Mouse (Mus musculus): ENCODE results near the gene Kif1b. TPM values are rescaled to one million over a fixed set of nuclear protein-coding genes. Genes with fewer than 3 reads are reported as not detected.
"Not testable (repeated sequence)": the region's sequence is repeated elsewhere in the genome, so short reads cannot be mapped to it uniquely, and the experiment has no call there.

Gene Kif1b
- polyA plus RNA-seq, 1 experiment from 2014 or later = 19.2 TPM

DNA sequence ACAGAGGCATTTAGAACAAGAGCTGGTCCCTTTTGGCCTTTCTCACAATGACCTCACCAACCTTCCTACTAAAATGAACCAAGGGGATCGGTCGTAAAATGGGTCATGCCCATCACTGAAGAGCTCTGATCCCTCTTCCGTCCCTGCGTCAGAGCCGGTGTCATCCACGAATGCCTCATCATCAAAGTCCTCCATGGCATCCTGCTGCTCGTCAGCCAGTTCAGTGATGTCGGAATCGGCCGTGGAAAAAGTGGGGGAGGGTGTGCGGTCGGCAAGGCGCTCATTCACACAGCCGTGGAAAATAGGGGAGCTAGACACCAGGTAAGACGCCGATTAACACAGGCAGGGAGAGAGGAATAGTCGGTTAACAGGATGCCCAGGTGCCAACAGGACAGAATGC, 87.0 kb downstream of the Kif1b start:
- Histone ChIP-seq H3K9ac (ENCODE audit: low read depth, low read length) (no peak overlapping the region), H3K4me2 (ENCODE audit: low read depth, low read length) (no peak overlapping the region), H3K9me3 (ENCODE audit: control insufficient read depth, low read length) (no peaks in the 10 kb centered on the region), H3K36me3 (ENCODE audit: control insufficient read depth, insufficient read depth, low read length) (peaks cover 8% of the 10 kb centered on the region), H3K27me3 (replicated peaks; ENCODE audit: control insufficient read depth, insufficient read depth, low read length) (no peaks in the 10 kb centered on the region), H3K4me1 (ENCODE audit: control insufficient read depth, insufficient read depth, low read length) (no peaks in the 10 kb centered on the region), H3K4me3 (ENCODE audit: low read length) (no peak overlapping the region), H3K27ac (ENCODE audit: low read length) (no peak overlapping the region)
- WGBS = 83% methylated on average over 17 of the region's 17 CpGs
- no peak for ATAC-seq

DNA sequence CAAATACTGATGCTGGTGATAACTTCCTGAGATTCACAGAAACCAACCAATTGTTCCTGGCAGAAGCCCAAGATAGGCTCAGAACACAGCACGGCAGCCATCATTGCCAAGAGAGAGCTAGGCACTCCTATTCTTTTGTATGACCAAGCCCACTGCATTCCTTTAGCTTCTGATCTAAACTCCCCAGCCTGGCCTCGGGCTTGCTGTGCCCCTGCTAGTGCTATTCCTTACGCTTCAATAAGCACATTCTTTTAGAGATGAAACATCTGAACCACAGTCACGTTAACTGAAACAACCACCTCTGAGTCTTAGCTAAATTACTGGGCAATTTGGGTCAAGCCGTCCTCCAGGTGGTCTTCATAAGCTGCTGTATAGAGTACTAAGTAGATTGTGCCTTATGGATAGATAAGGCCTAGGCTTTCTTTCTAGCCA, 87.4 kb downstream of the Kif1b start:
- Histone ChIP-seq H3K4me3 (ENCODE audit: low read length) (no peak overlapping the region), H3K4me2 (ENCODE audit: low read depth, low read length) (no peak overlapping the region), H3K27me3 (replicated peaks; ENCODE audit: control insufficient read depth, insufficient read depth, low read length) (no peaks in the 10 kb centered on the region), H3K9me3 (ENCODE audit: control insufficient read depth, low read length) (no peaks in the 10 kb centered on the region), H3K27ac (ENCODE audit: low read length) (no peak overlapping the region), H3K36me3 (ENCODE audit: control insufficient read depth, insufficient read depth, low read length) (peaks cover 8% of the 10 kb centered on the region), H3K4me1 (ENCODE audit: control insufficient read depth, insufficient read depth, low read length) (peaks cover 2% of the 10 kb centered on the region; the same call in 1 of the 2 replicates), H3K9ac (ENCODE audit: low read depth, low read length) (no peak overlapping the region)
- WGBS = 66% methylated on average over 5 of the region's 5 CpGs
- no peak for ATAC-seq

DNA sequence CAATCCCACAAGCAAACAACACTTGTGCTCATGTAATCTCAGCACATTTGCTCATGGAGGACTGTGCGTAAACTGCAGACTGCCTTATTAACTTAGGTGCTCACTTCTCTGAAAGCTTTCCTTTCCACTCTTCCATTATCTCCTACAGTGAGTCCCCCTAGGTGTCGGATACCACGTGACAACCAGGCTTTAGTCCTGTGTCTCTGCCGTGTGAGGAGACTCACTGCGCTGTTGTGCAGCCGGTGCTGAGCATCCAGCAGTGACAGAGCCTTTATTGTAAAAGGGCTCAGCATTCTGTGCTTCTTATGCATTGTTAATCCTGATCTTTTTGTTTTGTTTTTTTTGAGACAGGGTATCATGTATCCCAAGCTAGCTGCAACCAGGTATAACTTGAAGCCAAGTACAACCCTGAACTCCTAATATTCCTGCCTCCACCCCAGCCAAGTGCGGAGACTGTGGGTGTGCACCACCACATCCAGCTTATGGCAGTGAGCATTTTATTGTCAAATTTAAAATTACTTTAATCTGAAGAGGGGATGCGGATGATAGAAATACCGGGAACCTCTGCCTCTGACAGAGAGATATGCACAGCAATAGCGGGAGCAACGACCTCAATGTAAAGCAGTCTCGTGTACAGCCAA, 88.0 kb downstream of the Kif1b start:
- 84% methylated on average over 12 of the region's 12 CpGs for WGBS
- H3K9me3 ChIP-seq (ENCODE audit: control insufficient read depth, low read length) = no peaks in the 10 kb centered on the region
- no peak overlapping the region for H3K27ac ChIP-seq (ENCODE audit: low read length)
- no peak overlapping the region for H3K4me3 ChIP-seq (ENCODE audit: low read length)
- no peaks in the 10 kb centered on the region for H3K27me3 ChIP-seq (replicated peaks; ENCODE audit: control insufficient read depth, insufficient read depth, low read length)
- H3K9ac ChIP-seq (ENCODE audit: low read depth, low read length) = no peak overlapping the region
- ATAC-seq = no peak
- H3K36me3 ChIP-seq (ENCODE audit: control insufficient read depth, insufficient read depth, low read length) = peaks cover 8% of the 10 kb centered on the region
- H3K4me2 ChIP-seq (ENCODE audit: low read depth, low read length) = no peak overlapping the region
- H3K4me1 ChIP-seq (ENCODE audit: control insufficient read depth, insufficient read depth, low read length) = peaks cover 3% of the 10 kb centered on the region; the same call in 1 of the 2 replicates

DNA sequence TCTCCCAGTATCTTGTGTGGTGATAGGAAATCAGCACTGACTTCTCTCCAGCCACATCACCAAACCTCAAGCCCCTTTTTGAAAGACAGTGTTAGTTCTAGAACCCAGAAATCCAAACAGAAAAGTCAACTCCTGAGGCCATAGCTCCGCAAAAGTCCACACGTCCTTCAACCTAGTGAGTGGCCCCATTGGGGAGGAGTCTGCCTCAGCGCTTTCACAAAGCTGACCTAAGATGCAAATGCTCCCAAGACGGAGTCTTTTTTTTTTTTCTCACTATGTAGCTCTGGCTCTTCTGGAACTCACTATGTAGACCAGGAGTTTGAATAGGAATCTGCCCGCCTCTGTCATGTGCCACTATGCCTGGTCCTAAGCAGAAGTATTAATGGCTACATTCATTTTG, 89.0 kb downstream of the Kif1b start:
- H3K36me3 ChIP-seq (ENCODE audit: control insufficient read depth, insufficient read depth, low read length) = peaks cover 6% of the 10 kb centered on the region; the same call in 1 of the 2 replicates
- H3K9ac ChIP-seq (ENCODE audit: low read depth, low read length) = no peak overlapping the region
- H3K27ac ChIP-seq (ENCODE audit: low read length) = no peak overlapping the region
- no peaks in the 10 kb centered on the region for H3K9me3 ChIP-seq (ENCODE audit: control insufficient read depth, low read length)
- H3K4me3 ChIP-seq (ENCODE audit: low read length) = no peak overlapping the region
- H3K4me2 ChIP-seq (ENCODE audit: low read depth, low read length) = no peak overlapping the region
- H3K4me1 ChIP-seq (ENCODE audit: control insufficient read depth, insufficient read depth, low read length) = peaks cover 3% of the 10 kb centered on the region; the same call in 1 of the 2 replicates
- no peak for ATAC-seq
- WGBS = 92% methylated on average over 5 of the region's 5 CpGs
- H3K27me3 ChIP-seq (replicated peaks; ENCODE audit: control insufficient read depth, insufficient read depth, low read length) = no peaks in the 10 kb centered on the region

DNA sequence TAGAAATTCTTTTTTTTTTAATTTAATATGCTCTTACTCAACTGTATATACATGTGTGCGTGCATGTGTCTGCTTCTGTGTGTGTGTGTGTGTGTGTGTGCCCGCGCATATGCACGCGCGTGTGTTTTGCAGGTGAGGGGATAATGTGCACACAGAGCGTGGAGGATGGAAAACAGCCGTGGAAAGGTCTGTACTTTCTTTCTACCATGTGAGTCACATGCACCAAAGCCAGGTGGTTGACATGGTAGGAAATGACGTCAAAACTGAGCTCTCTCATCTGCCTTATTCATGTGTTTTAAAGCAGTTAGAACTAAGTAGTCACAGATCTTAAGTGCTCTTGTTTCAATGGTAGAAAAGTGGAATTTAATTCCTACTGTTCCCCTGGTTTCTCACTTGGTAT, 91.5 kb downstream of the Kif1b start:
- H3K36me3 ChIP-seq (ENCODE audit: control insufficient read depth, insufficient read depth, low read length) = peaks cover 18% of the 10 kb centered on the region
- H3K4me1 ChIP-seq (ENCODE audit: control insufficient read depth, insufficient read depth, low read length) = peaks cover 3% of the 10 kb centered on the region; the same call in 1 of the 2 replicates
- no peaks in the 10 kb centered on the region for H3K27me3 ChIP-seq (replicated peaks; ENCODE audit: control insufficient read depth, insufficient read depth, low read length)
- H3K9me3 ChIP-seq (ENCODE audit: control insufficient read depth, low read length) = no peaks in the 10 kb centered on the region
- no peak overlapping the region for H3K4me2 ChIP-seq (ENCODE audit: low read depth, low read length)
- ATAC-seq = peak; percentile 38; the same call in 1 of the 2 replicates
- no peak overlapping the region for H3K9ac ChIP-seq (ENCODE audit: low read depth, low read length)
- H3K4me3 ChIP-seq (ENCODE audit: low read length) = no peak overlapping the region
- H3K27ac ChIP-seq (ENCODE audit: low read length) = no peak overlapping the region
- WGBS = 84% methylated on average over 9 of the region's 9 CpGs

DNA sequence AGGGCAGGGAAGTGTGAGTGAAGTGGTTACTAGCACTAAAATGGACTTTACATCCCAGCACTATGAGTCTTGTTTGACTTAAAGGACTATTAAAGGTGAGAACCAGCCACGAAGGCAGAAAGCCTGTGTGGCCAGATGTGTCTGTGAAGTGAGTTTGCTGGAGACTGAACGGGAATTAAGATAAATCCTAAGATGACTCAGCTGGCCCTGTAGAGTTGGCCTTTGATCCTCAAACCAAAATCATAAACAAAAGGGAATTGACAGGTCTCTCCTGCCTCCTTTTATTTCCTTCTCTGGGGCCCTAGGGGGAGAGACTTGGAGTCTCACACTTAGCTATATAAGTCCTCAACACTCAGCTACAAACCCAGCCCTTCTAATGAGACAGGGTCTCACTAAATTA, 92.1 kb downstream of the Kif1b start:
- Histone ChIP-seq H3K9ac (ENCODE audit: low read depth, low read length) (no peak overlapping the region), H3K27me3 (replicated peaks; ENCODE audit: control insufficient read depth, insufficient read depth, low read length) (no peaks in the 10 kb centered on the region), H3K27ac (ENCODE audit: low read length) (peak overlapping the region; percentile 27; the same call in 1 of the 2 replicates), H3K9me3 (ENCODE audit: control insufficient read depth, low read length) (no peaks in the 10 kb centered on the region), H3K36me3 (ENCODE audit: control insufficient read depth, insufficient read depth, low read length) (peaks cover 18% of the 10 kb centered on the region), H3K4me1 (ENCODE audit: control insufficient read depth, insufficient read depth, low read length) (peaks cover 3% of the 10 kb centered on the region; the same call in 1 of the 2 replicates), H3K4me3 (ENCODE audit: low read length) (no peak overlapping the region), H3K4me2 (ENCODE audit: low read depth, low read length) (no peak overlapping the region)
- WGBS = 15% methylated on average over 2 of the region's 2 CpGs
- ATAC-seq = peak; percentile 89

DNA sequence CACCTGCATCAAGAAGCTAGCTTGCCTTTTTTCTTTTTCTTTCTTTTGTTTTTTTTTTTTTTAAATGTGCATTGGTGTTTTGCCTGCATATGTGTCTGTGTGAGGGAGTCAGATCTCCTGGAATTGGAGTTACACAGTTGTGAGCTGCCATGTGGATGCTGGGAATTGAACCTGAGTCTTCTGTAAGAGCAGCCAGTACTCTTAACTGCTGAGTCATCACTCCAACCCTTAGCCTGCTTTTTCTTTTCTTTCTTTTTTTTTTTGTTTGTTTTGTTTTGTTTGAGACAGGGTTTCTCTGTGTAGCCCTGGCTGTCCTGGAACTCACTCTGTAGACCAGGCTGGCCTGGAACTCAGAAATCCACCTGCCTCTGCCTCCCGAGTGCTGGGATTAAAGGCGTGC, 93.0 kb downstream of the Kif1b start:
- H3K4me2 ChIP-seq (ENCODE audit: low read depth, low read length); H3K27me3 ChIP-seq (replicated peaks; ENCODE audit: control insufficient read depth, insufficient read depth, low read length); H3K27ac ChIP-seq (ENCODE audit: low read length); ATAC-seq; H3K4me3 ChIP-seq (ENCODE audit: low read length); H3K4me1 ChIP-seq (ENCODE audit: control insufficient read depth, insufficient read depth, low read length); H3K9ac ChIP-seq (ENCODE audit: low read depth, low read length); H3K9me3 ChIP-seq (ENCODE audit: control insufficient read depth, low read length): not testable (repeated sequence)
- 94% methylated on average over 2 of the region's 2 CpGs for WGBS
- peaks cover 18% of the 10 kb centered on the region; the same call in 1 of the 2 replicates for H3K36me3 ChIP-seq (ENCODE audit: control insufficient read depth, insufficient read depth, low read length)

DNA sequence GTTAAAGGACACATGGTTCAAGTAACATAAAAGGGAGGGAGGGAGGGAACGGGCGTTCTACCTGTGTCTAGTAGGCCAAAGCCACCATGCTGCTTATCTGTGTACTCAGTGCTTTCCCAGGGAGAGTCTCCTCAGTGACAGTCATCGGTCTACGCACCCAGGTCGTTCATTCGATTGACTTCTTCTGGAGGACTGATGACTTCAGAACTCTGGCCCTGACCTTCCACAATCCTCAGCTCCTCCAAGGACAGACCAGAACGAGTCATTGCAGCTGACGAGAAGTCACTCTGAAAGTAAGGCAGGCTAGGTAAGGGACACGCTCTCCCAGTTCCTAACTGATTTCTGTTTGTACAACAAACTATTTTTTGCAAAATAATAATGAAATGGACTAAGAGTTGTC, 94.0 kb downstream of the Kif1b start:
- H3K4me1 ChIP-seq (ENCODE audit: control insufficient read depth, insufficient read depth, low read length) = peaks cover 3% of the 10 kb centered on the region; the same call in 1 of the 2 replicates
- no peaks in the 10 kb centered on the region for H3K9me3 ChIP-seq (ENCODE audit: control insufficient read depth, low read length)
- H3K4me3 ChIP-seq (ENCODE audit: low read length) = no peak overlapping the region
- H3K27ac ChIP-seq (ENCODE audit: low read length) = no peak overlapping the region
- no peak overlapping the region for H3K9ac ChIP-seq (ENCODE audit: low read depth, low read length)
- no peak overlapping the region for H3K4me2 ChIP-seq (ENCODE audit: low read depth, low read length)
- no peak for ATAC-seq
- H3K27me3 ChIP-seq (replicated peaks; ENCODE audit: control insufficient read depth, insufficient read depth, low read length) = no peaks in the 10 kb centered on the region
- 94% methylated on average over 9 of the region's 9 CpGs for WGBS
- peaks cover 18% of the 10 kb centered on the region; the same call in 1 of the 2 replicates for H3K36me3 ChIP-seq (ENCODE audit: control insufficient read depth, insufficient read depth, low read length)

DNA sequence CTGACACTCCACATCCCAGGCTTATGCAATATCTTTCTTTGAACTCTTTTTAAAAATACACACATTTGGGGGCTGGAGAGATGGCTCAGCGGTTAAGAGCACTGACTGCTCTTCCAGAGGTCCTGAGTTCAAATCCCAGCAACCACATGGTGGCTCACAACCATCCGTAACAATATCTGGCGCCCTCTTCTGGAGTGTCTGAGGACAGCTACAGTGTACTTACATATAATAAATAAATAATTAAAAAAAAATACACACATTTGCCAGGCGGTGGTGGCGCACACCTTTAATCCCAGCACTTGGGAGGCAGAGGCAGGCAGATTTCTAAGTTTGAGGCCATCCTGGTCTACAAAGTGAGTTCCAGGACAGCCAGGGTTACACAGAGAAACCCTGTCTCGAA, 96.1 kb downstream of the Kif1b start:
- H3K4me1 ChIP-seq (ENCODE audit: control insufficient read depth, insufficient read depth, low read length); H3K9me3 ChIP-seq (ENCODE audit: control insufficient read depth, low read length); H3K27me3 ChIP-seq (replicated peaks; ENCODE audit: control insufficient read depth, insufficient read depth, low read length); H3K4me2 ChIP-seq (ENCODE audit: low read depth, low read length); H3K27ac ChIP-seq (ENCODE audit: low read length); H3K9ac ChIP-seq (ENCODE audit: low read depth, low read length); H3K4me3 ChIP-seq (ENCODE audit: low read length); ATAC-seq: not testable (repeated sequence)
- 95% methylated on average over 6 of the region's 6 CpGs for WGBS
- H3K36me3 ChIP-seq (ENCODE audit: control insufficient read depth, insufficient read depth, low read length) = peaks cover 18% of the 10 kb centered on the region; the same call in 1 of the 2 replicates

DNA sequence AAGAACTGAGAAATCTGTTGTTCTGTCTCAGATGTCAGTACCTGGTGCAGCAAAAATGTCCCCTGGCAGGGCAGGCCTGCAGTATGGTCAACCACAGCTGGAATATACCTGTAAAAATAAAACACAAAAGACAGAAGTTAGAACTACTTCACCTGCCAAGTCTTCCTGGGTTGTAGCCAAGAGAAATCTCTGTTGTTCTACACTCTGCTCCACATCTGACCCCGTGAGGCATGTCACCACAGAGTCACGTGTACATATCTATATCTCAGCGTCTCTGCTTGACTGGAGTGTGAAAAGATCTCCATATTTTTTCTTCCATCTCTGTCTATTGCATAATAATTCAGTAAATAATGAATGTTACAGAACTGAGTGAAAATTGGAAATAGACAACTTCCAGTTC, 105.0 kb downstream of the Kif1b start:
- Histone ChIP-seq H3K27me3 (replicated peaks; ENCODE audit: control insufficient read depth, insufficient read depth, low read length) (no peaks in the 10 kb centered on the region), H3K4me3 (ENCODE audit: low read length) (no peak overlapping the region), H3K9me3 (ENCODE audit: control insufficient read depth, low read length) (no peaks in the 10 kb centered on the region), H3K9ac (ENCODE audit: low read depth, low read length) (no peak overlapping the region), H3K4me1 (ENCODE audit: control insufficient read depth, insufficient read depth, low read length) (no peaks in the 10 kb centered on the region), H3K36me3 (ENCODE audit: control insufficient read depth, insufficient read depth, low read length) (peaks cover 3% of the 10 kb centered on the region; the same call in 1 of the 2 replicates), H3K27ac (ENCODE audit: low read length) (no peak overlapping the region), H3K4me2 (ENCODE audit: low read depth, low read length) (no peak overlapping the region)
- ATAC-seq = no peak
- 82% methylated on average over 3 of the region's 3 CpGs for WGBS
